Mouse (Mus musculus) CH12.LX (cell line): ENCODE measurements around the gene Rxfp3. TPM values are rescaled to one million over a fixed set of nuclear protein-coding genes. Genes with fewer than 3 reads are reported as not detected.

Experiments used
- DNase-seq: peaks from one replicate; pipeline ENCODE4 v3.0.0-alpha.2; 2013; ENCODE audit errors: extremely low read depth
- H3K27ac ChIP-seq: 2 replicates; pipeline ENCODE4 v1.5.1; 2012; ENCODE audit warnings: low read depth, mild to moderate bottlenecking, control low read depth, moderate library complexity; ENCODE audit not compliant: insufficient read depth
- H3K27me3 ChIP-seq: replicated peaks from 2 replicates; pipeline ENCODE3; 2012; ENCODE audit warnings: inconsistent platforms
- H3K36me3 ChIP-seq, 2 experiments: replicated peaks in 1 of 2; 2 replicates each; pipeline versions ENCODE3 to v1.6.1; 2012; ENCODE audit warnings: inconsistent platforms in 1 of 2, low read length in 1 of 2, mild to moderate bottlenecking in 1 of 2, mixed read lengths in 1 of 2, moderate library complexity in 1 of 2; ENCODE audit not compliant: control insufficient read depth in 1 of 2, insufficient read depth in 1 of 2
- H3K4me1 ChIP-seq, 2 experiments: 2 replicates each; pipeline ENCODE4 v1.6.1; 2012; ENCODE audit warnings: inconsistent platforms in 1 of 2, moderate library complexity in 1 of 2; ENCODE audit not compliant: insufficient read depth in 2 of 2, control insufficient read depth in 1 of 2
- H3K4me2 ChIP-seq: 2 replicates; pipeline ENCODE4 v1.6.1; 2012; ENCODE audit warnings: low read depth, mild to moderate bottlenecking, control low read depth; ENCODE audit not compliant: poor library complexity, insufficient read depth, severe bottlenecking
- H3K4me3 ChIP-seq, 3 experiments: fragments of 150-350 bp in 1 of 3; sonication (generic) in 1 of 3; replicated peaks in 1 of 3; 2 replicates each; pipeline versions ENCODE3 to v1.5.1; 2011 to 2012; ENCODE audit warnings: low read depth in 2 of 3, low read length in 2 of 3, mild to moderate bottlenecking in 2 of 3, moderate library complexity in 2 of 3, control low read depth in 1 of 3, improper control_type of control experiment in 1 of 3, inconsistent platforms in 1 of 3, mixed read lengths in 1 of 3; ENCODE audit not compliant: poor library complexity in 1 of 3
- H3K79me2 ChIP-seq: replicated peaks from 2 replicates; pipeline ENCODE4 v1.6.1; 2012; ENCODE audit warnings: mild to moderate bottlenecking, moderate library complexity; ENCODE audit not compliant: control insufficient read depth, poor library complexity, insufficient read depth, severe bottlenecking; ENCODE audit errors: extremely low read depth
- H3K9ac ChIP-seq: 2 replicates; pipeline ENCODE4 v1.6.1; 2012; ENCODE audit warnings: low read depth, mild to moderate bottlenecking, control low read depth, moderate library complexity; ENCODE audit not compliant: insufficient read depth
- H3K9me3 ChIP-seq: replicated peaks from 2 replicates; pipeline ENCODE3; 2012; ENCODE audit warnings: low read length, inconsistent platforms, mixed read lengths
- CHD1 ChIP-seq: IDR thresholded peaks from 2 replicates; pipeline ENCODE4 v1.6.1; 2012; ENCODE audit warnings: low read depth, low read length, improper control_type of control experiment, inconsistent platforms
- CHD2 ChIP-seq: IDR thresholded peaks from 2 replicates; pipeline ENCODE4 v1.6.1; 2011; ENCODE audit warnings: low read length, improper control_type of control experiment
- CTCF ChIP-seq, 2 experiments: IDR thresholded peaks in 1 of 2; conservative IDR thresholded peaks in 1 of 2; 2 replicates each; pipeline ENCODE4 v1.5.1; 2011 to 2012; ENCODE audit warnings: low read depth in 2 of 2, low read length in 2 of 2, improper control_type of control experiment in 1 of 2, inconsistent platforms in 1 of 2, mild to moderate bottlenecking in 1 of 2, moderate library complexity in 1 of 2
- ELF1 ChIP-seq: IDR thresholded peaks from 2 replicates; pipeline ENCODE4 v1.6.1; 2014; ENCODE audit warnings: low read depth, mild to moderate bottlenecking, inconsistent platforms, low read length, improper control_type of control experiment
- EP300 ChIP-seq: IDR thresholded peaks from 2 replicates; pipeline ENCODE4 v1.6.1; 2011; ENCODE audit warnings: low read length, improper control_type of control experiment
- ETS1 ChIP-seq: conservative IDR thresholded peaks from 2 replicates; pipeline ENCODE4 v1.6.1; 2012; ENCODE audit warnings: low read depth, mild to moderate bottlenecking, inconsistent platforms, low read length, improper control_type of control experiment, moderate library complexity
- KAT2A ChIP-seq: IDR thresholded peaks from 2 replicates; pipeline ENCODE4 v1.6.1; 2012; ENCODE audit warnings: low read length, improper control_type of control experiment, inconsistent platforms; ENCODE audit not compliant: insufficient replicate concordance
- MYC ChIP-seq: IDR thresholded peaks from 2 replicates; pipeline ENCODE4 v1.6.1; 2011; ENCODE audit warnings: low read depth, mild to moderate bottlenecking, improper control_type of control experiment, low read length
- NELFE ChIP-seq: IDR thresholded peaks from 2 replicates; pipeline ENCODE4 v1.6.1; 2011; ENCODE audit warnings: low read depth, low read length, improper control_type of control experiment
- PAX5 ChIP-seq: IDR thresholded peaks from 2 replicates; pipeline ENCODE4 v1.6.1; 2012; ENCODE audit warnings: low read length, inconsistent platforms, mixed read lengths
- POLR2A ChIP-seq: IDR thresholded peaks from 2 replicates; pipeline ENCODE4 v1.6.1; 2011; ENCODE audit warnings: low read depth, mild to moderate bottlenecking, improper control_type of control experiment, low read length
- RAD21 ChIP-seq: IDR thresholded peaks from 2 replicates; pipeline ENCODE4 v1.6.1; 2011; ENCODE audit warnings: low read depth, mild to moderate bottlenecking, low read length, improper control_type of control experiment, moderate library complexity
- RCOR1 ChIP-seq: conservative IDR thresholded peaks from 2 replicates; pipeline ENCODE4 v1.6.1; 2012; ENCODE audit warnings: low read depth, mild to moderate bottlenecking, inconsistent platforms, low read length, improper control_type of control experiment
- SMC3 ChIP-seq: IDR thresholded peaks from 2 replicates; pipeline ENCODE4 v1.6.1; 2011; ENCODE audit warnings: low read depth, low read length, improper control_type of control experiment
- ZC3H11A ChIP-seq: IDR thresholded peaks from 2 replicates; pipeline ENCODE4 v1.6.1; 2012; ENCODE audit warnings: low read depth, mild to moderate bottlenecking, inconsistent platforms, low read length, improper control_type of control experiment
- ZNF384 ChIP-seq: IDR thresholded peaks from 2 replicates; pipeline ENCODE4 v1.6.1; 2012; ENCODE audit warnings: low read depth, low read length, improper control_type of control experiment, inconsistent platforms
- dilution Hi-C: fragments of 300-500 bp; cut with MboI; formaldehyde crosslinking; loops from 2 replicates; pipeline ENCODE4 v1.14.3; 2020; ENCODE audit warnings: low sequenced_read_pairs; ENCODE audit not compliant: extremely low pct_unique_long_range_greater_than_20kb, extremely low pct_ligation_motif_present
- in situ Hi-C: fragments of 300-500 bp; cut with MboI; formaldehyde crosslinking; loops from 3 replicates; pipeline ENCODE4 v1.14.3; 2019; ENCODE audit warnings: low sequenced_read_pairs, low pct_ligation_motif_present, low pct_unique_long_range_greater_than_20kb, mixed read lengths
- polyA plus RNA-seq: library from polyadenylated mRNA; unstranded; fragments of >175 nt; gene quantifications from 2 replicates; pipeline ENCODE4 v1.2.1, GENCODE M21; 2012; ENCODE audit warnings: low read depth; ENCODE audit not compliant: insufficient read length
- total RNA-seq, 2 experiments: library from RNA; depleted of rRNA; stranded (reverse); fragments of 300-350 nt in 1 of 2; fragments of >200 nt in 1 of 2; gene quantifications; 2 replicates each; pipeline ENCODE4 v1.2.3; 2012 to 2014

The Rxfp3 gene
- total and polyA plus RNA-seq, 3 experiments: not detected

DNA sequence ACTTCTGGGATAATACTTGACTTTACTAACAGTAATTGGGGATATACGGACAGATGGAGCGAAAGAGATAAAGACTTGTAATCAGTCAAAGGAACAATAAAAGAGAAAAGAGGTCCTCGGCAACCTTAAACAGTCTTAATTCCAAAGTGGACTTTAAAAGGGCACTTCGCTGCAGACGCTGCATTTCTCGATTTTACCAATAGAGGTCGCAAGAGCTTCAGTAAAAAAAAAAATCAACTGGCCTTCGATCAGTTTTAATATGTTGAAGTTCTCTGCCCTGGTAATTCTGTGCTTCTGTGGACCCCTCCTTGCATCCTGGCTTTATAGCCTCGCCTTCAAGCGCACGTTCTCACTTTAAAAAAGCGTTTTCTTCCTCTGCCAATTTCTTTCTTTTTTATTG, 685 bp upstream of the Rxfp3 start:
- DNase-seq: peak; percentile 65
- no peak for TF ChIP-seq NELFE
- TF ChIP-seq EP300: no peak
- no peak for TF ChIP-seq POLR2A
- no peak for TF ChIP-seq RCOR1
- TF ChIP-seq CHD1: no peak
- no peak for TF ChIP-seq PAX5
- peak; percentile 85 to 98 for TF ChIP-seq CTCF (conservative IDR thresholded peaks at IDR 0.05 in 1 of 2, IDR thresholded peaks at IDR 0.05 in 1 of 2; ENCODE audit: low read depth in 2 of 2, low read length in 2 of 2)
- peak; percentile 87 for TF ChIP-seq SMC3
- peak; percentile 76 for TF ChIP-seq ZC3H11A
- TF ChIP-seq KAT2A: no peak
- peak; percentile 97 for TF ChIP-seq RAD21
- TF ChIP-seq ZNF384: peak; percentile 70; the same call in 1 of the 2 replicates
- Histone ChIP-seq H3K4me3 (no peak overlapping the region), H3K36me3 (no peaks in the 10 kb centered on the region), H3K4me1 (peaks cover 11 to 12% of the 10 kb centered on the region in 2 experiments; a peak in 2 of 4 replicates), H3K9me3 (no peaks in the 10 kb centered on the region), H3K27me3 (no peaks in the 10 kb centered on the region), H3K27ac (no peak overlapping the region), H3K79me2 (no peaks in the 10 kb centered on the region), H3K9ac (no peak overlapping the region), H3K4me2 (peak overlapping the region; percentile 33; the same call in 1 of the 2 replicates)
- dilution Hi-C loops: no loop called here
- in situ Hi-C loops: loop anchor here (5.0 to 10.0 kb wide), 3 partner anchors 196 to 339 kb away; no protein-coding TSS in a partner anchor

DNA sequence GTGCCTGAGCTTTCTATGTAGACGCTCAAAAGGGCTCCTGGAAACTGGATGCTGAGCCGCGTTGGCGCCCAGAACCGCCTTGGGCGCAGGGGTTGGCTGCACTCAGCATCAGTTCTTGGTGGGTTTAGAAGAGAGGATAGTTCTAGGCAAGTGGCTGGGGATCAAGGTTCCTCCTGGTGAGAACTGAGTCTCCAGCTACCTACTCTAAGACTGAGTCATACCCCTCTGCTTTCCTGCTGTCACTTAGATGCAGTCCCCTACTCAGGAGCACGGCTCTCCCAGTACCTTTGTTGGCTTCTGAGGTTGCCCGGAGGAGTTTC, 455 bp downstream of the Rxfp3 start:
- Histone ChIP-seq H3K4me1 (peaks cover 11 to 12% of the 10 kb centered on the region in 2 experiments; a peak in 2 of 4 replicates), H3K36me3 (no peaks in the 10 kb centered on the region), H3K4me2 (peak overlapping the region; percentile 42), H3K4me3 (no peak overlapping the region), H3K27ac (no peak overlapping the region), H3K79me2 (no peaks in the 10 kb centered on the region)
- dilution Hi-C loops: no loop called here
- TF ChIP-seq NELFE: no peak
- TF ChIP-seq ZNF384: no peak
- no peak for TF ChIP-seq MYC
- no peak for TF ChIP-seq ETS1
- TF ChIP-seq ELF1: no peak
- TF ChIP-seq CHD2: no peak
- TF ChIP-seq, all 38 proteins: peak for 0
- DNase-seq: no peak
- in situ Hi-C loops: loop anchor here (5.0 to 10.0 kb wide), 3 partner anchors 197 to 340 kb away; no protein-coding TSS in a partner anchor
- Histone ChIP-seq H3K9ac (no peak overlapping the region), H3K27me3 (no peaks in the 10 kb centered on the region), H3K9me3 (no peaks in the 10 kb centered on the region)
